Mouse (Mus musculus) gastrocnemius, postnatal 10 days (tissue): ENCODE data around the gene Map3k20. TPM values are rescaled to one million over a fixed set of nuclear protein-coding genes. Genes with fewer than 3 reads are reported as not detected.

ENCODE experiments used
- DNase-seq: peaks from one replicate; pipeline ENCODE4 v3.0.0; 2021; ENCODE audit warnings: mixed read lengths
- long read RNA-seq, 2 experiments: library from polyadenylated mRNA; stranded (forward); transcript quantifications; one replicate each; pipeline ENCODE4 v2.0.0; 2021
- total RNA-seq, 2 experiments: library from RNA; stranded (reverse); gene quantifications; 2 replicates each; pipeline ENCODE4 v1.2.3; 2021

Gene Map3k20
- 100 to 1,000 TPM; 255 to 272 TPM for total RNA-seq
- long read RNA-seq, experiment 1, full-length matches to known transcripts = 35 of 126 reads
- long read RNA-seq, experiment 1, partial matches to known transcripts = 37 of 126 reads
- long read RNA-seq, experiment 1, other reads (novel, unspliced or antisense) = 54 of 126 reads
- long read RNA-seq, experiment 2, full-length matches to known transcripts = 34 of 121 reads
- long read RNA-seq, experiment 2, partial matches to known transcripts = 37 of 121 reads
- long read RNA-seq, experiment 2, other reads (novel, unspliced or antisense) = 50 of 121 reads

DNA sequence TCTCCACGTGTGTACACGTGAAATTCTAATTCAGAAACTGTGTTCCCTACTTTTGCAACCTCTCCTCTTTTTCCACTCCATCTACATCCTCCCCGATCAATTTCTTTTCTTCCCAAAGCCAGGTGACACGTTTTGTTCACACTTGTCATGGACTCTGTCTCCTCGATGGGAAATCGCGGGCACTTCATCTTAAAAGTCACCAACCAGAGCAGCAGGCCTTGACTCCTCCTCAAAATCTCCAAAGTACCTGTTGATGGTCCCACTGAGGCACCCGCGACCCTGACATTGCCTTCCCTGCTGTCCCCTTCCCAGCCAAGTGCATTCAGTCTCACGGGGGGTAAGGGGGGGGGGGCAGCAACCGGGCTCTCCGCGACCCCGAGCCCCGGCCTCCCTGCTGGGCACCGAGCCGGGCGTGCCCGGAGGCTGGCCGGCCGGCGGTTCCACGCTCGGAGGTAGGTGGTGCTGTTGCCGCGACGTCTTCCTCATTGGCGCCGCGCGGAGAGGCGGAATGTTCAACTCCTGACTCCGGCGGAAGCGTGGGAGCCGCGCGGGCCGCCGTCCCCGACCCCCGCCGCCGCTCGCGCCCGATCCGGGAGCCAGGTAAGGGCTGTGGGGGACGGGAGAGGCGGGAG, at the start of gene Map3k20:
Map3k20 (plus strand) TSS at position 382 of the 632 bp plus-strand sequence.
- peak; percentile 72 for DNase-seq

- no peak for DNase-seq
Observed at GRCm38 (mm10) chr2:72238421-72238820, 47.0 kb upstream of the Map3k20 start.

DNA sequence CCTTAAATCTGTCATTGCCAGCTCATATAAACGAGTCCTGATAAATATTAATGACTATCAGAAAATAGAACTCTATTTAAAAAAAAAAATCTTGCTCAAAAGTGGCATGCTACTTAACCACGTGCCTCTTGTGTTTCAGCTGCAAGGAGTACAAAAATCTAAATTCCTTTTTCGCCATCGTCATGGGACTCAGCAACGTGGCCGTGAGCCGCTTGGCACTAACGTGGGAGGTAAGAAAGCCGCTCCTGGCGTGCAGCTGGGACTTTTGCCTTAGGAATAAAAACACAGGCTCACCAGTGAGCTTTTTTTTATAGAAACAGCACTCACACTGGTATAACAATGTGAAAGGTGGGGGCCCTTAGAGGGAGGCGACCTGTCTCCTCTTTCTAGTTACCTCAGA, 46.5 kb upstream of the Map3k20 start:
- DNase-seq = no peak

DNA sequence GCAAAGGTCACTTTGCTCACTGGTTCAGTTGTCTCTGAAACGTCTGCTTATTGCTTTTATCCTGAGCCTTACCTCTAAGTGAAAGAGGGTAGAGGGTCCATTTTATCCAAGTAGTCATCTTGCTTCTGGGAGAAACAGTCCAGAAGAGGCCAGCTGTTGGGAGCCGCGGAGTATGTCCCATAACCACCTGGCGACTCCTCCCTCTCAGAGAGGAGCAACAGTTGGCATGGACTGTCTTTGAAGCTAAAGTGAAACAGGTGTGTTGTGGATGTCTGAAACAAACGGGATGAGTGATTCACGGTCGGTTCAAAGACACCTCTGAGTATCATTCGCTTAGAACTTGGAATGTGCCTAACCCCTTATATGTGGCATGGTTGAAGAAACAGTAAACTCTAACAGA, 46.0 kb upstream of the Map3k20 start:
- DNase-seq = no peak

DNA sequence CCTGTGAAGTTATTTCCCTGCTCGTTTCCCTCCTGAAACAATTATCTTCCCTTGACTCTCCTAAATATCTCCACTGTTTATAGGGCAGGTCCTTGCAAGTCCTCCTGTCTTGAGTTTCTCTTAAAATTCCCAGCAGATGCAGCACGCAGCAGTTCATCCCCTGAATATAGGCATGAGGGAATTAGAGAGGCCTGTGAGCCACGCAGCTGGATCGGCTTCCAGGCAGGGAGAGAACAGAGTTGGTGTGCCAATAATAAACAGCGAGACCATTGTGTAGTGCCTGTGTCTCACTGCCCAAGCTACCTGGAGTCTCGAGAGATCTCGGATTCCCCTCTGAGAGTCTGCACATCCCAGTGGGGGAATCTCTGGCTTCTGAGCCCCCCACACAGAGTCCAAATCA, 45.4 kb upstream of the Map3k20 start:
- no peak for DNase-seq

GRCm38 (mm10) chr2:72240691-72241090, 44.7 kb upstream of the Map3k20 start:
- DNase-seq = no peak

DNA sequence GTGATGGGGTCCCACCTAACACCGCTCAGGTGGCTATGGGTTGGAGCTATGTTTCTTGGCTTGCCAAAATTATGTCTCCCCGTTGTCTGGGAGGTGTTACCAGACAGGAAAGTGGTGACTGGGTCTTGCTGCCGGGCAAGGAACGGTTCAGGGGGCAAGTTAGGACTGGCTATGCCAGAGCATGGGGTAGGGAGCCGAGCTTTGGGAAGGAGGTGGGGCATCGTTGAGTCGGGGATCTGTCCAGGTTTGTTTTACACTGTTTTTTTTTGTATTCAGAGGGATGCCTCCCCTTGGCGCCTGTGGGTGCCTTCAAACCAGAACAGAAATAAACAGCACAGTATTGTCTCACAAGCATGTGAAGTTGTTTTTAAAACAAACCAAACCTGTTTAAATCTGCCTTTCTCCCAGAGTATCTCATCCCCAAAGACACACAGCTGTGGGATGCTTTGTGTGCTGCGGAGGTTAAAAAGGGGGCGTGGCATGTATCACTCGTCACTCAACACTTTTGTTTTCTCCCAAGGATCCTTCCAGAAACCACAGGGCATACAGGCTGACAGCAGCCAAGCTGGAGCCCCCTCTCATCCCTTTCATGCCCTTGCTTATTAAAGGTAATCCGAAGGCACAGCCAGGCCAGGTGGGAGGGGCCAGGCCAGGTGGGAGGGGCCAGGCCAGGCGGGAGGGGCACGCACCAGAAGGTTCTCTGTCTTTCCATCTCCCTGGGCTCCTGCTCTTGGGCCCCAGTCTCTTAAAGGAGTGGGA, 43.5 kb upstream of the Map3k20 start:
- no peak for DNase-seq

GRCm38 (mm10) chr2:72242910-72243675, 42.3 kb upstream of the Map3k20 start:
- no peak for DNase-seq

- DNase-seq = no peak
Observed at GRCm38 (mm10) chr2:72245631-72246030, 39.8 kb upstream of the Map3k20 start.

- DNase-seq = no peak
Observed at GRCm38 (mm10) chr2:72246376-72246775, 39.1 kb upstream of the Map3k20 start.

- no peak for DNase-seq
Observed at GRCm38 (mm10) chr2:72247819-72248218, 37.6 kb upstream of the Map3k20 start.

GRCm38 (mm10) chr2:72252510-72253505, 32.6 kb upstream of the Map3k20 start:
- no peak for DNase-seq

GRCm38 (mm10) chr2:72253882-72254281, 31.6 kb upstream of the Map3k20 start:
- DNase-seq = no peak

DNA sequence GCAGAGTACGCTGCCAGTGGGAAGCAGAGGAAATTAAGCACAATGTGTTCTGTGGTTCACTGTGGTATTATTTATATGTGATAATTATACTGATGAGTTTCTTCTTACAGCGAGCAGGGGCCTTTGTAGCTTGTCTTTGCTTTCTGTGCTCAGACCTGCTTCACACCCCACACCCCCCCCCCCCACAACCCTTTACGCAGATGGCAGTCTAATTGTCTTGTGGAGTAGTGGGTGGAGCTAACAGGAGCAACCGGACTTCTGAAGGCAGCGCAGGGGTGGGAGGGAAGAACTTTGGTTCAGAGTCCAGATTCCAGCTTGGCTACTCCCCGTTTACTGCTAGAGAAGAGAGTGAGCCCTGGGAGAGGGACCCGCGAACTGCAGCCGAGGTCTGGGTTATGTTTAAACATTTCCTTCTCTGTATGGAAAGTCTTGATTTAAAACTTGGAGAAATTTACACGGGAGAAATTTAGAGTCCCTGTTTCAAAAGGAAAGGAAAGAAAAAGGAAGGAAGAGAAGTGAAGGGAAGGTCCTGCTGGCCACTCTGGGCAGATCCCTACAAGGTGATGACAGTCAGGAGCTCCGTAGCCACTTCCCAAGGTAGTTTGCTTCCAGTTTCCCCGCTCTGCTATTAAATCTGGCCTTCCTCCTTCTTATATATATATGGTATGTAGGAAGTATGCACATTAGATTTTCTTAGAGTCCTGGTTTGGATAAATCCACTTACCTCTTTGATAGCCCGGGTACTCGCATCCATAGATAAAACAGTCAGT, 30.4 kb upstream of the Map3k20 start:
- no peak for DNase-seq

- no peak for DNase-seq
Observed at GRCm38 (mm10) chr2:72260704-72261103, 24.7 kb upstream of the Map3k20 start.

- DNase-seq = no peak
Observed at GRCm38 (mm10) chr2:72262814-72263480, 22.5 kb upstream of the Map3k20 start.

GRCm38 (mm10) chr2:72267390-72267789, 18.0 kb upstream of the Map3k20 start:
- no peak for DNase-seq

DNA sequence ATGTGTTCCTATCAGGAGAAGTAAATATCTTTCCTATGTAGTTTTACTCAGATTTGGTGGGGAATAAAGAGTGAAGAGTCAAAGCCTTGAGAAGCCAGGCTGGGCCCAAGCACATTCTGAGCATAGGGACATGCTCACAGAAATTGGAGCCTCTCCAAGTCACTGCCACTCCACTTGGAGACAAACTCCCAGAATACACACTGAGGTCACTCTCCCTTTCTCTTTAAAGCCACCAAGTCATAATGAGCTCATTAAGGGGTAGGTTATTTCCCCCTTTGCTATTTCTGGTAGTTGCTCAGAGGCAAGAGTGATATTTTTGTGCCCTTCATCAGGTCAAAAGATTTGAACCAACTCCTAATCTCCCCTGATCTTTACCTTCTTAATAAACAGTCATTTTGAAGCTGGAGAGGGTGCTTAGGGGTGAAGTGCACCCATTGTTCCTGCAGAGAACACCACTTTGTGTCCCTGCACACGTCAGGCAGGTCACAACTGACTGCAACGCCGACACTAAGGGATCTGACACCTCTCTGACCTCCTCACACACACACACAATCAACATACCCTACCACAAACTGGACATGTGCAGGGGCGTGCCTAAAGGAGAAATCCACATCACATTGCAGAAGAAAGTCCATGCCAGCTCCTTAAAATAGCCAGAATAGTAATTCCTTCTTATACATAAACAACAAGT, 15.6 kb upstream of the Map3k20 start:
- DNase-seq = no peak

DNA sequence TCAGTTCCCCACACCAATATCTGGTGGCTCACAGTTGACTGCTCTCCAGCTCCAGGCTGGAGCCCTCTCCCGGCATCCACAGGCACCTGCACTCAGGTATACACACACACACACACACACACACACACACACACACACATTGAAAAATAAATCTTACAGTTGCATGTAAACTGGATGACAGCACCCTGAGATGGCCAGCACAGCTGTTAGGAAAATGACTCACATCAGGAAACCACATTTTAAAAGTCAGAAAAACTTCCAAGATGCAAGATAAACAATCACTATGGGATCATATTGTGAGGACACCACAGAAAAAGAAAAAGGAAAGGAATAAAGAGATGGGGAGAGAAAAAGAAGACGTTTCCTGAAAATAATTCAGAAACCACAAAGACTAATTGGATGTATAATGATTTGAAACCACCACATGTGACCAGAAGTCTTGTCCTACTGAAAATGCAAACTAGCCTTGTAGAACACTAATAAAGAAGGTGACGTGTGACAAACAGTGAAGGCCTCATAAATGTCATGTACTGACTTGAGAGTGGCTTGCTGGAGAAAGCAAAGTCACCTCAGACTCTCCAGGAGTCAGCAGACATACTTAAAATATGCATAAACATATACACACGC, 7.1 kb upstream of the Map3k20 start:
- no peak for DNase-seq
